In genomic region chr3:132087011-132087486, GRCm38 (mm10) we compare ENCODE assay signal across 9 mouse cellular contexts. TPM values are rescaled to one million over a fixed set of nuclear protein-coding genes. Genes with fewer than 3 reads are reported as not detected.
DNase-seq lines count a peak whose midpoint lies in the region; ATAC-seq and TF ChIP-seq lines count a peak whose summit lies in the region.
"Had no signal": no experiment of that assay in that cellular context is flagged by ENCODE, and none has a peak within 500 bp of the region (broad histone marks: within the 10 kb centered on the region; RNA-seq: fewer than 3 reads in every experiment).

No protein-coding gene starts in this region.

- WGBS in heart, embryonic 13.5 days: under 1% methylated on average over 21 of the region's 21 CpGs
- under 1% methylated on average over 21 of the region's 21 CpGs for WGBS in forebrain, embryonic 13.5 days
- WGBS in hindbrain, postnatal 0 days: under 1% methylated on average over 21 of the region's 21 CpGs
- WGBS in midbrain, embryonic 15.5 days: 1% methylated on average over 21 of the region's 21 CpGs

- no peak for ATAC-seq in heart, embryonic 13.5 days (ENCODE audit: extremely low read depth, insufficient number of reproducible peaks, low FRiP score, low TSS enrichment)
- peak; percentile 81 for ATAC-seq in forebrain, embryonic 13.5 days
- peak; percentile 91 for ATAC-seq in hindbrain, postnatal 0 days
- ATAC-seq in midbrain, embryonic 15.5 days (replicated peaks): peak; percentile 90
- ATAC-seq in CD4-positive, CD25-positive, alpha-beta regulatory T cell, adult 4 months: no peak
- ATAC-seq: Patski had no signal

- peak; percentile 52 for TF ChIP-seq CTCF in hindbrain, postnatal 0 days (IDR thresholded peaks at IDR 0.05; ENCODE audit: low read depth)

- DNase-seq in heart, postnatal 36 days: no peak
- peak; percentile 82 for DNase-seq in hindbrain, postnatal 0 days (ENCODE audit: low spot score)
- peak; percentile 29 to 60 for DNase-seq in left cerebral cortex, postnatal 36 days (ENCODE audit: low spot score in 2 of 2)
- DNase-seq in ovary, postnatal 14 days (ENCODE audit: low spot score): no peak

- peaks cover 26% of the 10 kb centered on the region for H3K27me3 ChIP-seq in heart, embryonic 13.5 days (replicated peaks)
- H3K27me3 ChIP-seq in forebrain, embryonic 13.5 days: peaks cover 34% of the 10 kb centered on the region
- peaks cover 13% of the 10 kb centered on the region; the same call in 1 of the 2 replicates for H3K27me3 ChIP-seq in hindbrain, postnatal 0 days (ENCODE audit: insufficient read depth, low read length)
- peaks cover 18% of the 10 kb centered on the region for H3K27me3 ChIP-seq in midbrain, embryonic 15.5 days (replicated peaks)

- peak overlapping the region; percentile 71 for H3K9ac ChIP-seq in heart, embryonic 13.5 days
- peak overlapping the region; percentile 52 for H3K9ac ChIP-seq in forebrain, embryonic 13.5 days
- H3K9ac ChIP-seq in hindbrain, postnatal 0 days (replicated peaks; ENCODE audit: low read length): 0 out of 2 replicates have a peak overlapping the region, but pooled peaks have one; percentile 24
- peak overlapping the region; percentile 48 for H3K9ac ChIP-seq in midbrain, embryonic 15.5 days

- H3K4me1 ChIP-seq in heart, embryonic 13.5 days: peaks cover 41% of the 10 kb centered on the region
- H3K4me1 ChIP-seq in forebrain, embryonic 13.5 days: peaks cover 34% of the 10 kb centered on the region
- peaks cover 15% of the 10 kb centered on the region; the same call in 1 of the 2 replicates for H3K4me1 ChIP-seq in hindbrain, postnatal 0 days (ENCODE audit: insufficient read depth, low read length)
- peaks cover 41% of the 10 kb centered on the region for H3K4me1 ChIP-seq in midbrain, embryonic 15.5 days

- H3K9me3 ChIP-seq in heart, embryonic 13.5 days: no peaks in the 10 kb centered on the region
- H3K9me3 ChIP-seq in forebrain, embryonic 13.5 days (replicated peaks): no peaks in the 10 kb centered on the region
- H3K9me3 ChIP-seq in hindbrain, postnatal 0 days (ENCODE audit: low read length): no peaks in the 10 kb centered on the region
- H3K9me3 ChIP-seq in midbrain, embryonic 15.5 days: no peaks in the 10 kb centered on the region

- peak overlapping the region; percentile 53 for H3K4me3 ChIP-seq in heart, embryonic 13.5 days
- H3K4me3 ChIP-seq in forebrain, embryonic 13.5 days: peak overlapping the region; percentile 49
- peak overlapping the region; percentile 47 for H3K4me3 ChIP-seq in hindbrain, postnatal 0 days (ENCODE audit: low read length)
- peak overlapping the region; percentile 42 for H3K4me3 ChIP-seq in midbrain, embryonic 15.5 days

- no peaks in the 10 kb centered on the region for H3K36me3 ChIP-seq in heart, embryonic 13.5 days
- H3K36me3 ChIP-seq in forebrain, embryonic 13.5 days (ENCODE audit: poor library complexity, severe bottlenecking): no peaks in the 10 kb centered on the region
- H3K36me3 ChIP-seq in hindbrain, postnatal 0 days (ENCODE audit: insufficient read depth, low read length): no peaks in the 10 kb centered on the region
- H3K36me3 ChIP-seq in midbrain, embryonic 15.5 days (replicated peaks): no peaks in the 10 kb centered on the region

- H3K27ac ChIP-seq in heart, embryonic 13.5 days (replicated peaks): no peak overlapping the region
- no peak overlapping the region for H3K27ac ChIP-seq in forebrain, embryonic 13.5 days
- H3K27ac ChIP-seq in hindbrain, postnatal 0 days: no peak overlapping the region
- H3K27ac ChIP-seq in midbrain, embryonic 15.5 days: peak overlapping the region; percentile 48; the same call in 1 of the 2 replicates

- intact Hi-C loops in heart, postnatal 36 days (cut with DNase I): no loop called here
- intact Hi-C loops in left cerebral cortex, postnatal 36 days (cut with DNase I): loop anchor here (10.0 kb wide), 1 partner anchor 272 kb away; no protein-coding TSS in a partner anchor

- H3K4me2 ChIP-seq in heart, embryonic 13.5 days: peak overlapping the region; percentile 88
- peak overlapping the region; percentile 92 for H3K4me2 ChIP-seq in forebrain, embryonic 13.5 days
- H3K4me2 ChIP-seq in hindbrain, postnatal 0 days (ENCODE audit: low read depth, low read length): peak overlapping the region; percentile 98
- peak overlapping the region; percentile 95 for H3K4me2 ChIP-seq in midbrain, embryonic 15.5 days

RNA-seq across cellular contexts. Expression of gene Dkk2, which starts 2.0 kb away (rescaled TPM):
- polyA plus RNA-seq in heart, embryonic 13.5 days (2015; fragmentation: Nextera tagmentation; extraction: Ambion mirVana): 1.3 and 1.4 TPM in 2 replicates
- under 1 TPM; 0.11 to 0.14 TPM for total RNA-seq in heart, postnatal 36 days (2021)
- polyA plus RNA-seq in forebrain, embryonic 13.5 days (2015; fragmentation: Nextera tagmentation; extraction: Ambion mirVana): 1.9 and 2.1 TPM in 2 replicates
- total RNA-seq in hindbrain, postnatal 0 days (2014; rRNA removed): 1.0 and 1.7 TPM in 2 replicates
- polyA plus RNA-seq in hindbrain, postnatal 0 days (2015; fragmentation: Nextera tagmentation; extraction: Ambion mirVana): 1.2 TPM in 2 replicates
- total RNA-seq in left cerebral cortex, postnatal 36 days (2021): 1 to 10 TPM in 1 of 2 experiments, under 1 TPM in 1; 0.79 to 1.2 TPM
- 2.3 and 2.4 TPM in 2 replicates for polyA plus RNA-seq in midbrain, embryonic 15.5 days (2015; fragmentation: Nextera tagmentation; extraction: Ambion mirVana)
- polyA plus RNA-seq in CD4-positive, CD25-positive, alpha-beta regulatory T cell, adult 4 months (2017; shearing (Covaris generic)): under 1 TPM in 1 of 2 experiments, not detected in 1; 0.08 TPM

Comparison
In these comparisons a context has a peak if more than half of its experiments do, and no peak if none do; other contexts are left out.
1. ATAC-seq: peak in forebrain, embryonic 13.5 days (single experiment), hindbrain, postnatal 0 days (single experiment) and midbrain, embryonic 15.5 days (single experiment); none in heart, embryonic 13.5 days (single experiment) and CD4-positive, CD25-positive, alpha-beta regulatory T cell, adult 4 months (single experiment).
2. DNase-seq: peak in hindbrain, postnatal 0 days (single experiment) and left cerebral cortex, postnatal 36 days (2 of 2); none in heart, postnatal 36 days (0 of 2) and ovary, postnatal 14 days (single experiment).
3. Peak in every context shown above with its lines, with median percentiles within 50 percentile points of each other: H3K4me2 ChIP-seq, H3K4me3 ChIP-seq and H3K9ac ChIP-seq.